ENCODE assay signal across 26 mouse cellular contexts in genomic region chr10:6953115-6953514, GRCm38 (mm10).
"Had no signal": no experiment of that assay in that cellular context is flagged by ENCODE, and none has a peak within 500 bp of the region (broad histone marks: within the 10 kb centered on the region; RNA-seq: fewer than 3 reads in every experiment).

No protein-coding gene starts in this region.

- H3K9ac ChIP-seq: heart, embryonic 13.5 days; heart, embryonic 15.5 days; hindbrain, embryonic 13.5 days; hindbrain, embryonic 15.5 days; intestine, embryonic 15.5 days; limb, embryonic 12.5 days; liver, embryonic 12.5 days; liver, embryonic 14.5 days had no signal

- DNase-seq: gastrocnemius, postnatal 14 days; gastrocnemius, postnatal 36 days; heart, adult 11 months; heart, adult 2 months; heart, postnatal 14 days; heart, postnatal 36 days; kidney, adult 18-20 months; kidney, adult 9 months; kidney, postnatal 10 days; kidney, postnatal 25 days; kidney, postnatal 4 days; liver had no signal

- H3K9me3 ChIP-seq: heart, embryonic 13.5 days; heart, embryonic 15.5 days; hindbrain, embryonic 13.5 days; hindbrain, embryonic 15.5 days; intestine, embryonic 15.5 days; limb, embryonic 10.5 days; limb, embryonic 12.5 days; liver, embryonic 12.5 days had no signal

- H3K27me3 ChIP-seq: heart, embryonic 13.5 days; heart, embryonic 15.5 days; hindbrain, embryonic 13.5 days; hindbrain, embryonic 15.5 days; intestine, embryonic 15.5 days; limb, embryonic 12.5 days; liver, embryonic 12.5 days had no signal

- ATAC-seq: hindbrain, postnatal 0 days; intestine, embryonic 15.5 days; intestine, postnatal 0 days; liver, embryonic 12.5 days had no signal

- H3K4me1 ChIP-seq: heart, embryonic 13.5 days; heart, embryonic 15.5 days; hindbrain, embryonic 13.5 days; hindbrain, embryonic 15.5 days; intestine, embryonic 15.5 days; limb, embryonic 10.5 days; limb, embryonic 12.5 days; liver, embryonic 12.5 days had no signal

- H3K4me2 ChIP-seq: heart, embryonic 11.5 days; heart, embryonic 13.5 days; heart, embryonic 15.5 days; hindbrain, embryonic 13.5 days; hindbrain, embryonic 15.5 days; intestine, embryonic 15.5 days; limb, embryonic 12.5 days; liver, embryonic 12.5 days had no signal

- H3K27ac ChIP-seq: heart, adult 2 months; heart, embryonic 13.5 days; heart, embryonic 15.5 days; hindbrain, embryonic 13.5 days; hindbrain, embryonic 15.5 days; hindbrain, postnatal 0 days; intestine, embryonic 15.5 days; layer of hippocampus, adult 2 months; left cerebral cortex, adult 2 months; limb, embryonic 10.5 days; limb, embryonic 12.5 days; liver, embryonic 12.5 days; liver, embryonic 14.5 days had no signal

- H3K36me3 ChIP-seq: heart, embryonic 13.5 days; heart, embryonic 15.5 days; hindbrain, embryonic 13.5 days; hindbrain, embryonic 15.5 days; intestine, embryonic 15.5 days; limb, embryonic 10.5 days; limb, embryonic 12.5 days; liver, embryonic 12.5 days had no signal

- H3K4me3 ChIP-seq: heart, adult 2 months; heart, embryonic 13.5 days; heart, embryonic 15.5 days; hindbrain, embryonic 13.5 days; hindbrain, embryonic 15.5 days; intestine, embryonic 15.5 days; layer of hippocampus, adult 2 months; left cerebral cortex, adult 2 months; limb, embryonic 10.5 days; limb, embryonic 12.5 days; liver, embryonic 12.5 days had no signal
